Mouse (Mus musculus) limb, embryonic 11.5 days (tissue): ENCODE data around the gene Pgpep1. TPM values are rescaled to one million over a fixed set of nuclear protein-coding genes. Genes with fewer than 3 reads are reported as not detected.

Experiments used
- ATAC-seq: fragments of 200-750 bp; cut with Nextera tagmentation; 2 replicates; pipeline ENCODE4 v1.8.0; 2017; ENCODE audit warnings: low read depth; ENCODE audit not compliant: insufficient number of reproducible peaks, low FRiP score, low TSS enrichment
- DNase-seq: peaks from one replicate; pipeline ENCODE4 v3.0.0-alpha.2; 2015; ENCODE audit warnings: low spot score
- H3K27ac ChIP-seq: fragments of 300-500 bp; sonication (generic); replicated peaks from 2 replicates; pipeline ENCODE4 v1.5.1; 2014; ENCODE audit warnings: low read depth, mild to moderate bottlenecking, low read length
- H3K27me3 ChIP-seq: fragments of 300-500 bp; sonication (generic); 2 replicates; pipeline ENCODE4 v1.6.1; 2014; ENCODE audit warnings: mild to moderate bottlenecking, low read length, mixed read lengths; ENCODE audit not compliant: control insufficient read depth, insufficient read depth
- H3K36me3 ChIP-seq: fragments of 300-500 bp; sonication (generic); 2 replicates; pipeline ENCODE4 v1.6.1; 2014; ENCODE audit warnings: mild to moderate bottlenecking, low read length, moderate library complexity, mixed read lengths; ENCODE audit not compliant: control insufficient read depth, insufficient read depth
- H3K4me1 ChIP-seq: fragments of 300-500 bp; sonication (generic); 2 replicates; pipeline ENCODE4 v1.6.1; 2014; ENCODE audit warnings: low read length, mixed read lengths; ENCODE audit not compliant: control insufficient read depth, insufficient read depth
- H3K4me2 ChIP-seq: fragments of 300-500 bp; sonication (generic); 2 replicates; pipeline ENCODE4 v1.6.1; 2014; ENCODE audit warnings: low read depth, mild to moderate bottlenecking, moderate library complexity; ENCODE audit not compliant: severe bottlenecking
- H3K4me3 ChIP-seq: fragments of 300-500 bp; sonication (generic); 2 replicates; pipeline ENCODE4 v1.5.1; 2014; ENCODE audit warnings: low read depth, low read length
- H3K9ac ChIP-seq: fragments of 300-500 bp; sonication (generic); 2 replicates; pipeline ENCODE4 v1.6.1; 2014; ENCODE audit warnings: mild to moderate bottlenecking, low read length
- H3K9me3 ChIP-seq: fragments of 300-500 bp; sonication (generic); 2 replicates; pipeline ENCODE4 v1.6.1; 2016; ENCODE audit warnings: low read length; ENCODE audit not compliant: control insufficient read depth
- WGBS: fragments of 180-500 bp; shearing (Covaris S2); extraction: QIAGEN DNeasy Blood & Tissue Kit; methylation state at CpG from one replicate; pipeline ENCODE4 v1.1.7; 2014; 5-methylcytosine and 5-hydroxymethylcytosine counted together
- polyA plus RNA-seq: library from polyadenylated mRNA; unstranded; fragments of >200 nt; fragmentation: Nextera tagmentation; extraction: Ambion mirVana; gene quantifications from 2 replicates; pipeline ENCODE4 v1.2.1, GENCODE M21; 2014

Pgpep1 gene
- polyA plus RNA-seq, 1 experiment from 2014 or later = 59.4 TPM

- H3K4me1 ChIP-seq = peaks cover 25% of the 10 kb centered on the region
- peak overlapping the region; percentile 42 for H3K4me3 ChIP-seq
- no peaks in the 10 kb centered on the region; the same call in 1 of the 2 replicates for H3K36me3 ChIP-seq
- ATAC-seq (peak; percentile 74), DNase-seq (peak; percentile 94)
- peak overlapping the region; percentile 100 for H3K27ac ChIP-seq
- peak overlapping the region; percentile 85 for H3K9ac ChIP-seq
- no peaks in the 10 kb centered on the region for H3K27me3 ChIP-seq
- WGBS = under 1% methylated on average over 35 of the region's 39 CpGs
- peak overlapping the region; percentile 77 for H3K4me2 ChIP-seq
- no peaks in the 10 kb centered on the region for H3K9me3 ChIP-seq
Observed at GRCm38 (mm10) chr8:70609368-70609848, 50.8 kb downstream of the Pgpep1 start.

- Histone ChIP-seq H3K36me3 (no peaks in the 10 kb centered on the region; the same call in 1 of the 2 replicates), H3K4me2 (peak within 1 kb of the TSS; percentile 90), H3K27ac (peak within 1 kb of the TSS; percentile 100), H3K4me3 (peak within 1 kb of the TSS; percentile 79), H3K27me3 (no peaks in the 10 kb centered on the region), H3K9me3 (no peaks in the 10 kb centered on the region), H3K9ac (peak within 1 kb of the TSS; percentile 92), H3K4me1 (peaks cover 26% of the 10 kb centered on the region)
- ATAC-seq (peak; percentile 2; the same call in 1 of the 2 replicates), DNase-seq (no peak)
- 5% methylated on average over 26 of the region's 26 CpGs for WGBS
Observed at GRCm38 (mm10) chr8:70608749-70609367, 51.3 kb downstream of the Pgpep1 start, which contains the start of gene Ssbp4. Gene Ssbp4, minus strand, starts transcription at chr8:70608872.

- no peaks in the 10 kb centered on the region; the same call in 1 of the 2 replicates for H3K36me3 ChIP-seq
- peaks cover 26% of the 10 kb centered on the region for H3K4me1 ChIP-seq
- H3K4me2 ChIP-seq = peak overlapping the region; percentile 90
- WGBS = 1% methylated on average over 84 of the region's 84 CpGs
- ATAC-seq = no peak
- peak; percentile 79 for DNase-seq
- H3K27ac ChIP-seq = peak overlapping the region; percentile 100
- H3K9me3 ChIP-seq = no peaks in the 10 kb centered on the region
- H3K4me3 ChIP-seq = peak overlapping the region; percentile 79
- no peaks in the 10 kb centered on the region for H3K27me3 ChIP-seq
- H3K9ac ChIP-seq = peak overlapping the region; percentile 92
Observed at GRCm38 (mm10) chr8:70607898-70608748, 52.1 kb downstream of the Pgpep1 start.

- H3K4me2 ChIP-seq = peak overlapping the region; percentile 90
- H3K36me3 ChIP-seq = peaks cover 3% of the 10 kb centered on the region; the same call in 1 of the 2 replicates
- WGBS = 22% methylated on average over 6 of the region's 6 CpGs
- peak overlapping the region; percentile 100; the same call in 1 of the 2 replicates for H3K27ac ChIP-seq
- peak overlapping the region; percentile 92 for H3K9ac ChIP-seq
- no peaks in the 10 kb centered on the region for H3K9me3 ChIP-seq
- H3K4me3 ChIP-seq = peak overlapping the region; percentile 79
- no peaks in the 10 kb centered on the region for H3K27me3 ChIP-seq
- peaks cover 26% of the 10 kb centered on the region for H3K4me1 ChIP-seq
- ATAC-seq (no peak), DNase-seq (no peak)
Observed at GRCm38 (mm10) chr8:70607603-70607897, 52.6 kb downstream of the Pgpep1 start.

GRCm38 (mm10) chr8:70606780-70607602, 53.2 kb downstream of the Pgpep1 start:
- peak overlapping the region; percentile 92 for H3K9ac ChIP-seq
- no peaks in the 10 kb centered on the region for H3K27me3 ChIP-seq
- H3K36me3 ChIP-seq = peaks cover 7% of the 10 kb centered on the region; the same call in 1 of the 2 replicates
- H3K4me3 ChIP-seq = peak overlapping the region; percentile 79
- WGBS = 61% methylated on average over 18 of the region's 18 CpGs
- H3K9me3 ChIP-seq = no peaks in the 10 kb centered on the region
- H3K4me2 ChIP-seq = peak overlapping the region; percentile 90
- DNase-seq (no peak), ATAC-seq (no peak)
- peaks cover 26% of the 10 kb centered on the region for H3K4me1 ChIP-seq
- peak overlapping the region; percentile 42; the same call in 1 of the 2 replicates for H3K27ac ChIP-seq

- H3K4me1 ChIP-seq = peaks cover 31% of the 10 kb centered on the region
- H3K9me3 ChIP-seq = no peaks in the 10 kb centered on the region
- H3K36me3 ChIP-seq = peaks cover 11% of the 10 kb centered on the region
- peak overlapping the region; percentile 30; the same call in 1 of the 2 replicates for H3K9ac ChIP-seq
- no peaks in the 10 kb centered on the region for H3K27me3 ChIP-seq
- DNase-seq (no peak), ATAC-seq (no peak)
- WGBS = 89% methylated on average over 9 of the region's 9 CpGs
- no peak overlapping the region; the same call in 1 of the 2 replicates for H3K4me3 ChIP-seq
- H3K27ac ChIP-seq = no peak overlapping the region
- H3K4me2 ChIP-seq = peak overlapping the region; percentile 90
Observed at GRCm38 (mm10) chr8:70605871-70606779, 54.1 kb downstream of the Pgpep1 start.

- 88% methylated on average over 7 of the region's 7 CpGs for WGBS
- Histone ChIP-seq H3K9ac (no peak overlapping the region), H3K4me1 (peaks cover 43% of the 10 kb centered on the region)
Observed at GRCm38 (mm10) chr8:70604558-70604957, 55.6 kb downstream of the Pgpep1 start.

More at GRCm38 (mm10) chr8:70604558-70604957, 55.6 kb downstream of the Pgpep1 start:
- Histone ChIP-seq H3K4me3 (no peak overlapping the region), H3K27me3 (no peaks in the 10 kb centered on the region), H3K9me3 (no peaks in the 10 kb centered on the region), H3K36me3 (peaks cover 15% of the 10 kb centered on the region), H3K27ac (0 out of 2 replicates have a peak overlapping the region, but pooled peaks have one; percentile 30), H3K4me2 (peak overlapping the region; percentile 4; the same call in 1 of the 2 replicates)
- ATAC-seq (no peak), DNase-seq (no peak)
